Mouse (Mus musculus): ENCODE data around the gene Mkrn3. TPM values are rescaled to one million over a fixed set of nuclear protein-coding genes. Genes with fewer than 3 reads are reported as not detected.
A peak's percentile ranks its signal among the peaks of the same experiment; 100 is the strongest.

The Mkrn3 gene
- polyA plus RNA-seq, 1 experiment, result 1.3 TPM

DNA sequence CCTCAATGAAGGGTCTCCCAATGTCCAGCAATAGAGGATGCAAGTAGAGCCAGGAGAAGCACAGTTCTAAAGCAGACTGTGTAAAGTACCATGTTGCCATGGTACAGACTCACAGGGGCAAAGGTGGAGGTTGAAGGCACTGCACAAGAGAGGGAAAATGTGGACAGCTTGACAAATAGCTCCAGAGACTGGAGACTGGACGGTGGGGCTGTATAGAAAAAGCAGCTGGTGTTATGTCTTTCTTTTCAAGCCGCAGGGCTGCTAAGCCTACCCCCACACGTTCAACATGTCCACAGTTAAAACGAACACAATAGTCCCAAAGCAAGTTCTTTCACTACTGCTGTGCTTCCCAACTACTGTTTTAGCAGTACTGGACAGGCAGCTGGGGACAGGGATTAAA is 3.3 kb upstream of the Mkrn3 start:
- Histone ChIP-seq H3K4me2 (ENCODE audit: low read depth) (no peak overlapping the region), H3K36me3 (ENCODE audit: control insufficient read depth, insufficient read depth) (no peaks in the 10 kb centered on the region), H3K79me2 (ENCODE audit: control insufficient read depth, insufficient read depth) (no peaks in the 10 kb centered on the region), H3K27me3 (ENCODE audit: control insufficient read depth, insufficient read depth, insufficient read length) (no peaks in the 10 kb centered on the region), H3ac (ENCODE audit: control insufficient read depth, insufficient read length) (no peak overlapping the region), H3K4me3 (no peak overlapping the region)
- TF ChIP-seq E2F4 (IDR thresholded peaks at IDR 0.05; ENCODE audit: insufficient read depth) (no peak), SRF (IDR thresholded peaks at IDR 0.05; ENCODE audit: control insufficient read depth, insufficient read length, low read depth) (no peak), MYOD1 (IDR thresholded peaks at IDR 0.05; ENCODE audit: control insufficient read depth in 1 of 3, insufficient read length in 2 of 3, low read depth in 2 of 3) (no peak), TCF12 (IDR thresholded peaks at IDR 0.05; ENCODE audit: insufficient read depth, poor library complexity, severe bottlenecking) (no peak), POLR2AphosphoS2 (IDR thresholded peaks at IDR 0.05; ENCODE audit: insufficient read length, low read depth) (no peak), MAX (IDR thresholded peaks at IDR 0.05; ENCODE audit: low read depth) (no peak), MYOG (IDR thresholded peaks at IDR 0.05; ENCODE audit: control insufficient read depth in 1 of 3, insufficient read depth in 1 of 3, insufficient read length in 2 of 3, low read depth in 2 of 3) (no peak), CEBPB (IDR thresholded peaks at IDR 0.05; ENCODE audit: insufficient read depth, poor library complexity, severe bottlenecking) (no peak), REST (IDR thresholded peaks at IDR 0.05; ENCODE audit: insufficient read depth, insufficient read length) (no peak), TCF3 (IDR thresholded peaks at IDR 0.05; ENCODE audit: insufficient read length, low read depth) (no peak), USF1 (IDR thresholded peaks at IDR 0.05; ENCODE audit: low read depth) (no peak), POLR2A (IDR thresholded peaks at IDR 0.05; ENCODE audit: insufficient read length, low read depth) (no peak)

DNA sequence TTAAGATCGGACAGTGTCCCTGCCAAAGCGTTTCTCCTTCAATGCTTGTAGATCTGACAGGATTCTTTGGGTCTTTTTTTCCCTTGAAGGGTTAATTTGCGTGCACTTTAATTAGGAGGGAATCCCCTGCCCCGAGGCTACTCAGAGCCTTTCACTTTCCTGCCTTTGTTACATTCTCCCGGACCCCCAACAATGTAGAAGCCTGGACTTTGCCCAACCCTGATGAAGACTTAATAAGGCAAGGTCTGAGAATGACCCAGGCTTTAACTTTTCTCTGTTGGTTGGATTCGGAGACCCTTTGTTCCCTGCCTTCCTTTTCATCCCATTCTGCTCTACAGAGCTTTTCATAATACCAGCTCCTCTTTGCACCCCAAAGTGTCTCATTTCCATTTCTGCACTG is 627 bp upstream of the Mkrn3 start:
- Histone ChIP-seq H3ac (ENCODE audit: control insufficient read depth, insufficient read length) (no peak overlapping the region), H3K36me3 (ENCODE audit: control insufficient read depth, insufficient read depth) (no peaks in the 10 kb centered on the region), H3K79me2 (ENCODE audit: control insufficient read depth, insufficient read depth) (no peaks in the 10 kb centered on the region), H3K27me3 (ENCODE audit: control insufficient read depth, insufficient read depth, insufficient read length) (no peaks in the 10 kb centered on the region), H3K4me2 (ENCODE audit: low read depth) (peak overlapping the region; percentile 71), H3K4me3 (peak overlapping the region; percentile 57)
- TF ChIP-seq MYOG (IDR thresholded peaks at IDR 0.05; ENCODE audit: control insufficient read depth in 1 of 3, insufficient read depth in 1 of 3, insufficient read length in 2 of 3, low read depth in 2 of 3) (no peak), POLR2A (IDR thresholded peaks at IDR 0.05; ENCODE audit: insufficient read length, low read depth) (no peak), TCF12 (IDR thresholded peaks at IDR 0.05; ENCODE audit: insufficient read depth, poor library complexity, severe bottlenecking) (no peak), CEBPB (IDR thresholded peaks at IDR 0.05; ENCODE audit: insufficient read depth, poor library complexity, severe bottlenecking) (no peak)

DNA sequence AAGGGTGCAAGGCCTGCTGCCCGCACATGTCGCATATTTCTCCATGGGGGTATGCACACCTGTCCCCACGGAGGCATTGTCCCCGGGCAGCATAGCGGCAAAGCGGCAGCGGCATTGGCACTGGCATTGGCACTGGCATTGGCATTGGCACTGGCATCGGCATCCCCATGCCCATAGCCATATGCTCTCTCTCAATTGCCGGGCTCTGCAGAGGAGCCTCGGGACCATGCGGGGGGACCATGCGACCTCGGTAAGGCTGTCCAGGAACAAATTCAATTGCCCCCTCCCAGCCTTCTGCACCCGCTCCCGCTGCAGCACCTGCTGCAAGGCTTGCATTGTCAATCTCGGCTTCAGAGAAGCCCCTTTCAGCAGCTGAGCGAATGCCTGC is 840 bp downstream of the Mkrn3 start:
- H3K27me3 ChIP-seq (ENCODE audit: control insufficient read depth, insufficient read depth, insufficient read length), result no peaks in the 10 kb centered on the region
- H3K36me3 ChIP-seq (ENCODE audit: control insufficient read depth, insufficient read depth), result no peaks in the 10 kb centered on the region
- peak overlapping the region; percentile 6 for H3ac ChIP-seq (ENCODE audit: control insufficient read depth, insufficient read length)
- H3K79me2 ChIP-seq (ENCODE audit: control insufficient read depth, insufficient read depth), result no peaks in the 10 kb centered on the region
- TF ChIP-seq E2F4 (IDR thresholded peaks at IDR 0.05; ENCODE audit: insufficient read depth) (no peak), USF1 (IDR thresholded peaks at IDR 0.05; ENCODE audit: low read depth) (no peak), TCF3 (IDR thresholded peaks at IDR 0.05; ENCODE audit: insufficient read length, low read depth) (no peak), MYOD1 (IDR thresholded peaks at IDR 0.05; ENCODE audit: control insufficient read depth in 1 of 3, insufficient read length in 2 of 3, low read depth in 2 of 3) (no peak), MYOG (IDR thresholded peaks at IDR 0.05; ENCODE audit: control insufficient read depth in 1 of 3, insufficient read depth in 1 of 3, insufficient read length in 2 of 3, low read depth in 2 of 3) (no peak)
- peak overlapping the region; percentile 57 for H3K4me3 ChIP-seq
- peak overlapping the region; percentile 80 for H3K4me2 ChIP-seq (ENCODE audit: low read depth)

DNA sequence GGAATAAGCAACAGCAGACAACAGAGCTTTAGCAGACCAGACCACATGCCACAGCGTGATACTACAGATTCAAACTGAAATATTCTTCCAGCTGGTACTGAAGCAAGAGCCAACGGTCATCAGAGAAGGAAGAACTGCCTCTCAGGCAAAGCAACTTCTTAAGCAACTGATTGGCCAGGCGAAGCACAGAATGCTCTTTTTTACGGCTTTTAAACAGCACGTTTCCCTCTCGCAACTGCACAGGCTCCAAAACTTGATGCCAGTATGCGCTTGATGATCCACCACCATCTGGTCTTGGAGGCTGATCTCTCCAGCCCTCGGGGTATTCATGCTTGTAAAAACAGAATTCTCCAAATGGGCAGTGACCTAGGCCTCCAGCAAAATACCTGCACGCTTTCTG is 1.6 kb downstream of the Mkrn3 start:
- H3K36me3 ChIP-seq (ENCODE audit: control insufficient read depth, insufficient read depth), result no peaks in the 10 kb centered on the region
- H3K4me3 ChIP-seq, result peak overlapping the region; percentile 57
- H3K79me2 ChIP-seq (ENCODE audit: control insufficient read depth, insufficient read depth), result no peaks in the 10 kb centered on the region
- no peak for TF ChIP-seq MYOD1 (IDR thresholded peaks at IDR 0.05; ENCODE audit: control insufficient read depth in 1 of 3, insufficient read length in 2 of 3, low read depth in 2 of 3)
- no peak for TF ChIP-seq MYOG (IDR thresholded peaks at IDR 0.05; ENCODE audit: control insufficient read depth in 1 of 3, insufficient read depth in 1 of 3, insufficient read length in 2 of 3, low read depth in 2 of 3)
- no peak for TF ChIP-seq USF1 (IDR thresholded peaks at IDR 0.05; ENCODE audit: low read depth)
- TF ChIP-seq MAX (IDR thresholded peaks at IDR 0.05; ENCODE audit: low read depth), result no peak
- no peak for TF ChIP-seq POLR2AphosphoS2 (IDR thresholded peaks at IDR 0.05; ENCODE audit: insufficient read length, low read depth)
- no peak for TF ChIP-seq REST (IDR thresholded peaks at IDR 0.05; ENCODE audit: insufficient read depth, insufficient read length)
- TF ChIP-seq SRF (IDR thresholded peaks at IDR 0.05; ENCODE audit: control insufficient read depth, insufficient read length, low read depth), result no peak
- no peak for TF ChIP-seq TCF3 (IDR thresholded peaks at IDR 0.05; ENCODE audit: insufficient read length, low read depth)
- no peaks in the 10 kb centered on the region for H3K27me3 ChIP-seq (ENCODE audit: control insufficient read depth, insufficient read depth, insufficient read length)
- H3K4me2 ChIP-seq (ENCODE audit: low read depth), result peak overlapping the region; percentile 22
- H3ac ChIP-seq (ENCODE audit: control insufficient read depth, insufficient read length), result no peak overlapping the region

DNA sequence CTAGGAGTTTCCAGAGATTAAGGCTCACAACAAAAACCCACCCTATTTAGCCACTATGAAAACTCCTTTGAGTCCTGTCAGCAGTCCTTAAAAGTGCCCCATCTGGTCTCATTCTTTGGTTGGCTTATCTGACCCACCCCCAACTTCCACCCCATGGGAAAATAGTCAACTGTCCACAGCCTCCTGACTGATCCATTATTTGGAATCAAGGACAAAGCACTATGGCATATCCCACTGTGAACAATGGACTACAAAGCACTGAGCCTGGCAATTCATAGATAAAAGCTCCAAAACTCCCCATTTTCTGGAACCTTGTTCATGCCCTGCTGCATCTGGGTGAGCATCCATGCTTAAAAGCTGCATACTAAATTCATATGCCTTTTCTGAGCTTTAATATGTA is 3.8 kb downstream of the Mkrn3 start:
- Histone ChIP-seq H3K36me3 (ENCODE audit: control insufficient read depth, insufficient read depth) (no peaks in the 10 kb centered on the region), H3ac (ENCODE audit: control insufficient read depth, insufficient read length) (no peak overlapping the region), H3K4me2 (ENCODE audit: low read depth) (no peak overlapping the region), H3K4me3 (no peak overlapping the region), H3K27me3 (ENCODE audit: control insufficient read depth, insufficient read depth, insufficient read length) (no peaks in the 10 kb centered on the region), H3K79me2 (ENCODE audit: control insufficient read depth, insufficient read depth) (no peaks in the 10 kb centered on the region)
- TF ChIP-seq TCF12 (IDR thresholded peaks at IDR 0.05; ENCODE audit: insufficient read depth, poor library complexity, severe bottlenecking) (no peak), TCF3 (IDR thresholded peaks at IDR 0.05; ENCODE audit: insufficient read length, low read depth) (no peak), CEBPB (IDR thresholded peaks at IDR 0.05; ENCODE audit: insufficient read depth, poor library complexity, severe bottlenecking) (no peak), USF1 (IDR thresholded peaks at IDR 0.05; ENCODE audit: low read depth) (no peak), E2F4 (IDR thresholded peaks at IDR 0.05; ENCODE audit: insufficient read depth) (no peak), MYOD1 (IDR thresholded peaks at IDR 0.05; ENCODE audit: control insufficient read depth in 1 of 3, insufficient read length in 2 of 3, low read depth in 2 of 3) (no peak), POLR2AphosphoS2 (IDR thresholded peaks at IDR 0.05; ENCODE audit: insufficient read length, low read depth) (no peak), POLR2A (IDR thresholded peaks at IDR 0.05; ENCODE audit: insufficient read length, low read depth) (no peak), MAX (IDR thresholded peaks at IDR 0.05; ENCODE audit: low read depth) (no peak), MYOG (IDR thresholded peaks at IDR 0.05; ENCODE audit: control insufficient read depth in 1 of 3, insufficient read depth in 1 of 3, insufficient read length in 2 of 3, low read depth in 2 of 3) (no peak), REST (IDR thresholded peaks at IDR 0.05; ENCODE audit: insufficient read depth, insufficient read length) (no peak), SRF (IDR thresholded peaks at IDR 0.05; ENCODE audit: control insufficient read depth, insufficient read length, low read depth) (no peak)

Data from myocyte (in vitro differentiated cells).